Mouse (Mus musculus) ovary, postnatal 36 days (tissue): ENCODE results near the gene Vmn1r5.
A peak's percentile ranks its signal among the peaks of the same experiment; 100 is the strongest.
"Not testable (repeated sequence)": the region's sequence is repeated elsewhere in the genome, so short reads cannot be mapped to it uniquely, and the experiment has no call there.

Source experiments
- DNase-seq: peaks from one replicate; pipeline ENCODE4 v3.0.0; 2022; ENCODE audit warnings: low spot score, mixed read lengths

Vmn1r5 gene

GRCm38 (mm10) chr6:56969973-56970372 lies at the start of gene Vmn1r5:
TSS of gene Vmn1r5 (plus strand) at chr6:56970273.
- no peak for DNase-seq

DNA sequence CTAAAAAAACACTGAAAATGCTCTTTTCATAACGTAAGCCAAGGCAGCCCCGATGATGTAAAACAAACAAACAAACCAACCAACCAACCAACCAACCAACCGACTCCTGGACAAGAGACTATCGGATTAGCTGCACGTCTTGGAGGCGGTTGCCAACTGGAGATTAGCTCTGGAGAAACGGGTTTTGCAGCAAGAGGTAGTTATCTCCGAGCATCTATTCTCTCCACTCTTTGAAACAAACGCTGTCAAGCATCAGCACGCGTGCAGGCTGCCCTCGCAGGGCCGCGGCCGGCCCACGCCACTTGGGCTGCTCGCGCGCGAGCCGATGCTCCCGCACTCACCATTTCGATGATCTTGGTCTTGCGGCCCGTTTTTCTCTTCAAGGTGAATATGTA lies 46.7 kb upstream of the Vmn1r5 start:
- DNase-seq = no peak

DNA sequence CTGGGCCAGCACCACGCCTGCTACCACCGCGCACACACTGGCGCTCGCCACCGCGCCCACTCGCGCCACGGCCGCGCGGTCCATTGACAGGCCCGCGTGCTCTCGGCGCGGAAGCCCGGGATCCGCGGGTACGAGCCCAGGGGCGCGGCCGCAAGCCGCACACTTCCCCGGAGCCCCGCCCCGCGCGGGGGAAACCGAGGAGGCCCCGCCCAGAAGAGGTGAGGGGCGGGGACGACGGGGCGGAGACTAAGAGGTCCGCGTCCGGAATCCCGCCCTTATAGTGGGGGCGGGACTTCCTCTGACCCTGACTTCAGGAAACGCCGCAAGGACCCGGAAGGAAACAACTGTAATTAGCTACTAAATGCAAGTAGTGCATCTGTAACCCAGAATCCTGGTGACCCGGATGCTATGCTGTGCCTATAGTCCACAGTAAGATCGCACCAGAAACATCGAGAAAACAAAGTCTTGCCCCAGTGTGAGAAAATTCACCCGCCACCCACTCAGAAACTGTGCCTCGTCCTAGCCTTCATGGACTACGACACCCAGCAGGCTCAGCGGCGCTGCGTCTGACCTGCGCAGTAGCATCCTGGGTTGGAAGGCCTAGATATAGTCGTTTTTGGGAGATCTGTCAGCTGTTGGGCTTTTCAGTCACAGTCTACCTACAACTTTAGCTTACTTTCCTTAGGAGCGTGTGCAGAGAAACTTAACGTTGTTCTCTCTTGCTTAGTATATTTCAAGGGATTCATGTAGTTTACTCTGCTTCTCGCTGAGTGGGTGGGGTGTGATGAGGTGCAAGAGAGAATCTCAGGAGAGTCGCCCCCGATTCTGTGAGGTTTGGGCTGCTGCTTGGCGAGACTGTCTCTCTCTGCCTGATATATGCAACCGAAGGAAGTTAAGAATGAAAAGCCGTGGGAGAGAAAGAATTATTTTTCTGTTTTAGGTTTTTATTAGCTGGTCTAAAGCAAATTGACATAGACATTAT lies 46.1 kb upstream of the Vmn1r5 start, which contains the start of the genes Nt5c3 and Vmn1r4:
Gene Nt5c3, minus strand, starts transcription at position 207 of the 982 bp plus-strand sequence.
Gene Vmn1r4, plus strand, starts transcription at position 290 of the 982 bp plus-strand sequence.
- DNase-seq = peak; percentile 94

DNA sequence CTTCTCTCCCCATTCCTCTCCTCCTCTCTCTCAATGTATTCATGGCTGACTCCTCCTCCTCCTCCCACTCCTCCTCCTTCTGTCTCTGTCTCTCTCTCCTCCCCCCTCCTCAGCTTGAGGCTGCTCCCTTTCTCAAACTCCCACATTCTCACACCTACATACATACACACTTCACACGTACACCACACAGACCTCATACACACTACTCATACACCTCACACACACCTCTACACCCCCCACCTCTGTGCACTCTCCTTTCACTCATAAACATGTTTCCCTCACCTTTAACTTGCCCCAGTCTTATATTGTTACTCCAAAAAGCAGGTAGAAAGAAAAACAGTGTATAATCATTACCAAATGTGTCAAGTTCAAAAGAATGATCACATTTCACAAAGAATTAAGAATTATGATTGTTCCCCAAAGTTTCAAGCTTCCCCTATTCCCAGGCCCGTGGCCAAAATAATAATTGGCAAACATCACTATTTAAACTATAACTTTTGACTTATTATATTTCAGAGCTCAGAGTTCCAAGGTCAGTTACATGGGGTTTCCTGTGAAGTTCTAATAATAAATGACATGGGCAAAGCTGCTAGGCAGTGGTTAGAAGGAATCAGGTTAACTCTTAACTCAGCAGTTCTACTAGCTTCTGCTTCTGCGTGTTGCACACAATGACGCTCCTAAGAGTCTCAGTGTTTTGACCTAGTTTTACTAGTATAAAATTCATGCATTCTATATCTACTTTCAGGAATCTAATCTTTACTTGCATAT lies 38.2 kb upstream of the Vmn1r5 start:
- DNase-seq = no peak

- no peak for DNase-seq
Measured at GRCm38 (mm10) chr6:56932464-56932863, 37.6 kb upstream of the Vmn1r5 start.

- no peak for DNase-seq
Measured at GRCm38 (mm10) chr6:56934366-56934765, 35.7 kb upstream of the Vmn1r5 start.

- DNase-seq = no peak
Measured at GRCm38 (mm10) chr6:56956436-56956835, 13.6 kb upstream of the Vmn1r5 start.

GRCm38 (mm10) chr6:56996943-56997342 lies 26.9 kb downstream of the Vmn1r5 start, which contains the start of gene Vmn1r6:
TSS of gene Vmn1r6 (plus strand) at chr6:56997243.
- no peak for DNase-seq

- DNase-seq = not testable (repeated sequence)
Measured at GRCm38 (mm10) chr6:57025224-57025623, 55.2 kb downstream of the Vmn1r5 start, which contains the start of gene Vmn1r7. TSS of gene Vmn1r7 (minus strand) at chr6:57025324.

DNA sequence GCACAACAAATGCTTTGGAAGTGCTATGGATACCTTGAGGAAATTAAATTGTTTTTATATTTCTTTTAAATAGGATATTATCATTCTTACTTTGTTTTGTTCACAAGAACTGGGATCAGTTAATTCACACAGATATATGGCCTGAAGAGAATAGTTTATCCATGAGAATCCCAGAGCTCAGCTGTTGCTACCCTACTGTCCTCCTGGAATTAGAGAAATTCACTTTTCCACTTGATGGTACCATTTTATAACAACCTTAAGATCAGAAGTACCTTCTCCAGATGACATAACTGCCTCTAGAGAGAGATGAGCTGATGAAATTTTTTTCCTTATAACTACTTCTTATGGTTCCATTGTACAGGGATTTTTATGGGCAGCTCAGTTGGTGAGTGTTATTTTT lies 61.9 kb downstream of the Vmn1r5 start, which contains the start of gene Vmn1r8:
Gene Vmn1r8, plus strand, starts transcription at position 301 of the 400 bp plus-strand sequence.
- DNase-seq = no peak

GRCm38 (mm10) chr6:57034674-57035073 lies 64.6 kb downstream of the Vmn1r5 start:
- DNase-seq = no peak
